Mouse (Mus musculus) neural tube, embryonic 15.5 days (tissue): Measurements from ENCODE around the gene Rock2. TPM values are rescaled to one million over a fixed set of nuclear protein-coding genes. Genes with fewer than 3 reads are reported as not detected.
A peak's percentile ranks its signal among the peaks of the same experiment; 100 is the strongest.

Source experiments
- ATAC-seq: fragments of 200-750 bp; cut with Nextera tagmentation; 2 replicates; pipeline ENCODE4 v1.8.0; 2017; ENCODE audit warnings: mild to moderate bottlenecking, moderate TSS enrichment, moderate library complexity; ENCODE audit not compliant: low FRiP score
- H3K27ac ChIP-seq: fragments of 300-500 bp; sonication (generic); replicated peaks from 2 replicates; pipeline ENCODE4 v1.5.1; 2015; ENCODE audit warnings: mild to moderate bottlenecking, inconsistent platforms
- H3K27me3 ChIP-seq: fragments of 300-500 bp; sonication (generic); replicated peaks from 2 replicates; pipeline ENCODE4 v1.6.1; 2015; ENCODE audit warnings: inconsistent platforms
- H3K36me3 ChIP-seq: fragments of 300-500 bp; sonication (generic); 2 replicates; pipeline ENCODE4 v1.6.1; 2015; ENCODE audit warnings: inconsistent platforms
- H3K4me1 ChIP-seq: fragments of 300-500 bp; sonication (generic); 2 replicates; pipeline ENCODE4 v1.6.1; 2015; ENCODE audit warnings: inconsistent platforms
- H3K4me2 ChIP-seq: fragments of 300-500 bp; sonication (generic); 2 replicates; pipeline ENCODE4 v1.6.1; 2015; ENCODE audit warnings: inconsistent platforms, mild to moderate bottlenecking, moderate library complexity
- H3K4me3 ChIP-seq: fragments of 300-500 bp; sonication (generic); replicated peaks from 2 replicates; pipeline ENCODE4 v1.5.1; 2015; ENCODE audit warnings: mild to moderate bottlenecking, inconsistent platforms
- H3K9ac ChIP-seq: fragments of 300-500 bp; sonication (generic); replicated peaks from 2 replicates; pipeline ENCODE4 v1.6.1; 2015; ENCODE audit warnings: mild to moderate bottlenecking, inconsistent platforms
- H3K9me3 ChIP-seq: fragments of 300-500 bp; sonication (generic); replicated peaks from 2 replicates; pipeline ENCODE4 v1.6.1; 2016; ENCODE audit warnings: inconsistent platforms
- WGBS: fragments of 180-500 bp; shearing (Covaris S2); methylation state at CpG from one replicate; pipeline ENCODE4 v1.1.7; 2015; ENCODE audit warnings: mixed read lengths; 5-methylcytosine and 5-hydroxymethylcytosine counted together
- polyA plus RNA-seq: library from polyadenylated mRNA; unstranded; fragments of >200 nt; fragmentation: Nextera tagmentation; extraction: Ambion mirVana; gene quantifications from 2 replicates; pipeline ENCODE4 v1.2.1, GENCODE M21; 2015

The Rock2 gene
- polyA plus RNA-seq, 1 experiment from 2014 or later: 13.7 TPM

GRCm38 (mm10) chr12:16985778-16986177 is 91.1 kb downstream of the Rock2 start:
- Histone ChIP-seq H3K4me3 (no peak overlapping the region), H3K36me3 (peaks cover 19% of the 10 kb centered on the region), H3K27ac (no peak overlapping the region), H3K9me3 (no peaks in the 10 kb centered on the region), H3K4me2 (no peak overlapping the region), H3K9ac (no peak overlapping the region), H3K27me3 (no peaks in the 10 kb centered on the region), H3K4me1 (no peaks in the 10 kb centered on the region)
- WGBS: 90% methylated on average over 1 of the region's 1 CpGs
- no peak for ATAC-seq

- H3K36me3 ChIP-seq: 0 out of 2 replicates have a peak, but pooled peaks cover 6% of the 10 kb centered on the region
- no peaks in the 10 kb centered on the region for H3K27me3 ChIP-seq
- no peak overlapping the region for H3K4me3 ChIP-seq
- H3K4me1 ChIP-seq: no peaks in the 10 kb centered on the region
- no peak for ATAC-seq
- no peaks in the 10 kb centered on the region for H3K9me3 ChIP-seq
- no peak overlapping the region for H3K4me2 ChIP-seq
- H3K9ac ChIP-seq: no peak overlapping the region
- no peak overlapping the region for H3K27ac ChIP-seq
- WGBS: 81% methylated on average over 2 of the region's 2 CpGs
Observed at GRCm38 (mm10) chr12:16991376-16991775, 96.7 kb downstream of the Rock2 start.

- Histone ChIP-seq H3K36me3 (0 out of 2 replicates have a peak, but pooled peaks cover 6% of the 10 kb centered on the region), H3K4me3 (no peak overlapping the region), H3K4me2 (no peak overlapping the region), H3K9ac (no peak overlapping the region), H3K27me3 (peaks cover 7% of the 10 kb centered on the region), H3K9me3 (no peaks in the 10 kb centered on the region), H3K4me1 (no peaks in the 10 kb centered on the region), H3K27ac (no peak overlapping the region)
- ATAC-seq: no peak
- 95% methylated on average over 2 of the region's 2 CpGs for WGBS
Observed at GRCm38 (mm10) chr12:16992355-16992754, 97.7 kb downstream of the Rock2 start.

GRCm38 (mm10) chr12:16994291-16994690 is 99.6 kb downstream of the Rock2 start:
- peaks cover 26% of the 10 kb centered on the region for H3K27me3 ChIP-seq
- no peak overlapping the region for H3K27ac ChIP-seq
- no peak overlapping the region for H3K4me3 ChIP-seq
- H3K4me1 ChIP-seq: peaks cover 6% of the 10 kb centered on the region
- no peaks in the 10 kb centered on the region for H3K9me3 ChIP-seq
- 89% methylated on average over 2 of the region's 2 CpGs for WGBS
- no peak overlapping the region for H3K4me2 ChIP-seq
- no peak overlapping the region for H3K9ac ChIP-seq
- 0 out of 2 replicates have a peak, but pooled peaks cover 2% of the 10 kb centered on the region for H3K36me3 ChIP-seq
- ATAC-seq: no peak

GRCm38 (mm10) chr12:16996281-16996680 is 101.6 kb downstream of the Rock2 start:
- H3K4me2 ChIP-seq: no peak overlapping the region
- WGBS: 93% methylated on average over 5 of the region's 5 CpGs
- H3K27me3 ChIP-seq: peaks cover 44% of the 10 kb centered on the region

GRCm38 (mm10) chr12:16996886-16997462 is 102.3 kb downstream of the Rock2 start:
- Histone ChIP-seq H3K4me2 (no peak overlapping the region), H3K9ac (no peak overlapping the region), H3K27ac (no peak overlapping the region), H3K4me3 (no peak overlapping the region), H3K27me3 (peaks cover 46% of the 10 kb centered on the region), H3K4me1 (peaks cover 16% of the 10 kb centered on the region), H3K9me3 (no peaks in the 10 kb centered on the region), H3K36me3 (no peaks in the 10 kb centered on the region)
- ATAC-seq: no peak
- 93% methylated on average over 5 of the region's 5 CpGs for WGBS

More at GRCm38 (mm10) chr12:16996281-16996680, 101.6 kb downstream of the Rock2 start:
- H3K36me3 ChIP-seq: no peaks in the 10 kb centered on the region
- ATAC-seq: no peak
- peaks cover 16% of the 10 kb centered on the region for H3K4me1 ChIP-seq
- H3K27ac ChIP-seq: no peak overlapping the region
- no peak overlapping the region for H3K4me3 ChIP-seq
- H3K9ac ChIP-seq: no peak overlapping the region
- H3K9me3 ChIP-seq: no peaks in the 10 kb centered on the region

- H3K4me2 ChIP-seq: peak overlapping the region; percentile 96
- H3K27ac ChIP-seq: no peak overlapping the region
- H3K9me3 ChIP-seq: no peaks in the 10 kb centered on the region
- ATAC-seq: no peak
- H3K9ac ChIP-seq: no peak overlapping the region
- H3K4me1 ChIP-seq: peaks cover 16% of the 10 kb centered on the region
- peaks cover 46% of the 10 kb centered on the region for H3K27me3 ChIP-seq
- H3K36me3 ChIP-seq: no peaks in the 10 kb centered on the region
- peak overlapping the region; percentile 52 for H3K4me3 ChIP-seq
- WGBS: 7% methylated on average over 10 of the region's 10 CpGs
Observed at GRCm38 (mm10) chr12:16999146-16999545, 104.5 kb downstream of the Rock2 start.

GRCm38 (mm10) chr12:16999739-17000497 is 105.2 kb downstream of the Rock2 start, which contains the start of gene Pqlc3:
Gene Pqlc3, minus strand, starts transcription at chr12:17000408.
- Histone ChIP-seq H3K27ac (no peak within 1 kb of the TSS), H3K9ac (peak within 1 kb of the TSS; percentile 23; the same call in 1 of the 2 replicates), H3K4me1 (peaks cover 16% of the 10 kb centered on the region), H3K9me3 (no peaks in the 10 kb centered on the region), H3K27me3 (peaks cover 46% of the 10 kb centered on the region), H3K36me3 (no peaks in the 10 kb centered on the region), H3K4me3 (peak within 1 kb of the TSS; percentile 52), H3K4me2 (peak within 1 kb of the TSS; percentile 96)
- 1% methylated on average over 57 of the region's 57 CpGs for WGBS
- ATAC-seq: peak; percentile 51

- no peaks in the 10 kb centered on the region for H3K36me3 ChIP-seq
- H3K9ac ChIP-seq: no peak overlapping the region
- H3K9me3 ChIP-seq: no peaks in the 10 kb centered on the region
- peak overlapping the region; percentile 96; the same call in 1 of the 2 replicates for H3K4me2 ChIP-seq
- 58% methylated on average over 6 of the region's 6 CpGs for WGBS
- peaks cover 46% of the 10 kb centered on the region for H3K27me3 ChIP-seq
- H3K4me1 ChIP-seq: peaks cover 16% of the 10 kb centered on the region
- H3K27ac ChIP-seq: no peak overlapping the region
- no peak for ATAC-seq
- H3K4me3 ChIP-seq: no peak overlapping the region
Observed at GRCm38 (mm10) chr12:17000628-17001027, 105.9 kb downstream of the Rock2 start.

- no peaks in the 10 kb centered on the region for H3K36me3 ChIP-seq
- H3K4me3 ChIP-seq: no peak overlapping the region
- ATAC-seq: no peak
- H3K9ac ChIP-seq: no peak overlapping the region
- 56% methylated on average over 4 of the region's 4 CpGs for WGBS
- H3K4me2 ChIP-seq: no peak overlapping the region
- H3K4me1 ChIP-seq: peaks cover 16% of the 10 kb centered on the region
- H3K9me3 ChIP-seq: no peaks in the 10 kb centered on the region
- H3K27me3 ChIP-seq: peaks cover 46% of the 10 kb centered on the region
- no peak overlapping the region for H3K27ac ChIP-seq
Observed at GRCm38 (mm10) chr12:17001211-17001610, 106.5 kb downstream of the Rock2 start.

GRCm38 (mm10) chr12:17009466-17009865 is 114.8 kb downstream of the Rock2 start:
- 96% methylated on average over 6 of the region's 6 CpGs for WGBS
- ATAC-seq: no peak
- H3K4me1 ChIP-seq: peaks cover 7% of the 10 kb centered on the region

More at GRCm38 (mm10) chr12:17009466-17009865, 114.8 kb downstream of the Rock2 start:
- H3K4me3 ChIP-seq: no peak overlapping the region
- H3K36me3 ChIP-seq: no peaks in the 10 kb centered on the region
- H3K27ac ChIP-seq: no peak overlapping the region
- no peak overlapping the region for H3K9ac ChIP-seq
- no peaks in the 10 kb centered on the region for H3K27me3 ChIP-seq
- H3K4me2 ChIP-seq: no peak overlapping the region
- 0 out of 2 replicates have a peak, but pooled peaks cover 6% of the 10 kb centered on the region for H3K9me3 ChIP-seq
